Mouse (Mus musculus): Measurements from ENCODE around the gene Sipa1l1.
"Not testable (repeated sequence)": the region's sequence is repeated elsewhere in the genome, so short reads cannot be mapped to it uniquely, and the experiment has no call there.

The Sipa1l1 gene

DNA sequence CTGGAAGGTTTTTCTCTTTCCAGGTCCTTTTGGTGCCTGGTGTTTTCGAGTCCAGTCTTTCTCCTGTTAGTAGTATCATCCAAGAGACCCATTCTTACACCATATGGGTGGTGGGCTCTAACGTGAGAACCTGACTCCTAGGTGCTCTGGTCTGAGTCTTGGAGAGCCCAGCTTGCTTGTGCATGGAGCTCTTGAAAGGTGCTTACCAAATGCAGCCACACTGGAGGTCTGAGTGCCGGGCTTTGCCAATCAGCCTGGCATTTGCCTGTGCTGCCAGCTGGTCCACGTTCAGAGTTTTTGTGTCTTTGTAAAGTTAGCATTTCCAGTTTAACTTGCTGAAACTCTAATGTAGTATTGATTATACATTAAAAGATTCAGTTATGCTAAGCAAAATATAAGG lies 9.5 kb downstream of the Sipa1l1 start:
- no peak for DNase-seq

GRCm38 (mm10) chr12:82179626-82180025 lies 10.5 kb downstream of the Sipa1l1 start:
- no peak for DNase-seq

GRCm38 (mm10) chr12:82186156-82186555 lies 17.0 kb downstream of the Sipa1l1 start:
- DNase-seq, result not testable (repeated sequence)

- DNase-seq, result no peak
Measured at GRCm38 (mm10) chr12:82186740-82187139, 17.6 kb downstream of the Sipa1l1 start.

DNA sequence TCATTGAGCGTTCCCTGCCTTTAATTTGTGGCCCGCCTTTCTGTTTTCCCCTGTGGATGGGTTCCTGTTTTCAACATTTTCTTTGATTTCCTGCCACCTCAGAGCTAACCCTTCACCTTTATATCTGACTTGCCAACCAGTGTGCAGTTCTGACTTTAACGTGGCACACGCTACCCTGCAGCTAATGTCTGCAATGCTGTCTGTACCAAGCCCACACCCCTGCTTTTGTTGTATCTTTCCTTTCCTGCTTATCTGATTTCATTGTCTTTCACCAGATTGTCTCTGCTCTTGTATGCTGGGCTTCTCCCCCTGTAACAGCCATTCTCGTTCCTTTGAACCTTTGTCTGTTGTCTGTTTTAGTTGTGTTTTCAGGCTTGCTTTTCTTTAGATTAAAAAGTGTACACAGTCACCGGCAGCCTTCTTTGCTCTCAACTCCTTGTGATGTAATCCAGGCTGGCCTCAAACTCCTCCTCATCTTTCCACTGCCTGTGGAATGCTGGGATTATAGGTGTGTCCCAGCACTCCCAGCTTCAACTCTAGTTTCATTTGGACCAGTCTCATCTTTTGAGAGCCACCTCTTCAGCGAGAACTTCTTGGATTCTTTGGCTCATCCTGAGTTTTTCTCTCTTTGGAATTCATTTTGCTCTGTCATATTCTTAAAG lies 18.2 kb downstream of the Sipa1l1 start:
- no peak for DNase-seq

- no peak for DNase-seq
Measured at GRCm38 (mm10) chr12:82188321-82189075, 19.4 kb downstream of the Sipa1l1 start.

GRCm38 (mm10) chr12:82189076-82189675 lies 20.1 kb downstream of the Sipa1l1 start:
- no peak for DNase-seq

DNA sequence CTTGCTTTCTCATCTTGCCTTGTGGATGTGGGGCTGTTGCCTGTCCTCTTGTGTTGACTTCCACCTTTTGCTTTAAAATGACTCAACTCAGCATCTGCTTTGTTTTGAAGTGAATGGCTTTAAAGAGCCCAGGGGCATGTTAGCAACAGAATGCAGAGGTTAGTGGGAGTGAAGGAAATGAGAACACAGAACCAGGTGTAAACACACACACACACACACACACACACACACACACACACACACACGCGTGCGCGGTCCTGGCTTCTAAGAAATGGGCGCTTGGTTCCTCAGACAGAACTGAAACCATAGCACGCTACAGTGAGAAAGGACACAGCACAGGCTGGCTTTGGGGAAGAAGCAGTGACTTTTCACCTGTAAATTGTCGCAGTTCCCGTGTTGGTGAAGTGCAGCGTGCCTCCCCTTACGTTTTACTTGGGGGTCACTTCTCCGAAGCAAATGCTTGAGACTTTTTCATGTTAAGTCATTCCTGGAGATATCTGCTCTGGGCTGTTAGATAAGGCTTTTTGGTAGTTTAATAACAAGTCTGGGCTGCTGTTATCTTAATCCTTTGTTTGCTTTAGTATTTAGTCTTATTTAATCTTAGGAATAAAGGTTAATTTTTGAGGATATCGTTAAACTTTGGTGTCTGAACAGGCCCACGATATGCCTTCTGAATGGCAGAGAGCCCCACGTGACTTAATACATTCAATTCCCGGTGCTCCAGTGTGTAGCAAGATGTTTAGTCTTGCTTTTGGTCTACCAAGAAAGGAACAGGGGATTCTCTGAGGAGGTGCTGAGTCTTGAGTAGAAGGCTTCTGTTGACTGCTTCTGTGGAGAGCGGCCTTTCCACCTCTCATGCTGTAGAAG lies 20.8 kb downstream of the Sipa1l1 start:
- DNase-seq, result no peak

DNA sequence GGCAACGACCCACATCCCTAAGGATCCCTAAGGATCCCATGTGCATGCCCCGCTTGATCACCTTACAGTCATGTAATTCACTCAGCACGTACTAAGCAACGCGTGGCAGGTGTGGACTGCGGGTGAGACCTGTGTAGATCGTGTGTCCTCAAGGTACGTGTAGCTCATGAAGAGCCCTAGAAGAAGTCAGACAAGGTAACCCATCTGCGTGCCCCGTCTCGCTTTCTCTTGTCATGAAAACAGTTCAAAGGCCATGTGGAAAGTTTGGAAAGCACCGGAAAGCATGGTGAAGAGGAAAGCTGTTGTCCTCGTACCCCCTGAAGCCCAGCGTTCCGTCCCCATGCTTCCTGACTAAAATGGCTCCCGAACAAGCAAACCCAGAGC lies 21.5 kb downstream of the Sipa1l1 start:
- DNase-seq, result no peak

DNA sequence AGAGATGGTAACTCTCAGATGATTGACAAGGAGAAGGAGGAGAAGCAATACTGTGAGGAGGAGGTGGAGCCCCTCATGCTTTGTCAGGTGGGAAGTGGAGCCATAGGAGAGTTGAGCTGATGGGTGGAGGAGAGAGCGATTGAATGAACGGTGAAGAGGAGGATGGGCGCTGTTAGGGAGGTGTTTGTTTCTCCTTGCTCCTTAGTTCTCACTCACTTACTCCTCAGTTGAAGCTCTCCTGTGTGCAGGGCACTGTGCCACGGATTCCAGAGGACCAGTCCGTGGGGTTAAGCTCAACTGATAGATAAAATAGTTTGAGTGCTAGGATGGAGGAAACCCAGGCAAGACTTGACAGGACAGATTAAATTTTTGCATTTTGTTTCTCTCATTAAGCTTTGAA lies 22.6 kb downstream of the Sipa1l1 start:
- no peak for DNase-seq

DNA sequence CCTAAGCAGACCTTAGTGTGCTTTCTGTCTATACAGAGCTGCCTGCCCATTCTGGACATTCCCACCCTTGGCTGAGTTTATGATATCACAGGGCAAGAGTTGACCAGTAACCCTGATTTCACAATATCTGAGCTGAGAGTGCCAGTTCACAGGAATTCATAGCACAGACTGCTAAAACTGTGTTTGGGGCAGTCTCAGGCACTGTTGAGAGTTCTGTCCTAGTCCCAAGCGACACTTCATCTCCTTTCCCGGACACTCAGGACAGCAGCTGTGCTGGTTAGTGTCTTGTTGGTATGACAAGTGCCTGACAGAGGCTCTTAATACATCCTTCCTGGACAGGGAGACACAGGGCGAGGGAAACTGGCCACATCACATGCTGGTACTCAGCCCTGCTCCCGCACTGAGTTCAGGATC lies 23.5 kb downstream of the Sipa1l1 start:
- DNase-seq, result no peak

DNA sequence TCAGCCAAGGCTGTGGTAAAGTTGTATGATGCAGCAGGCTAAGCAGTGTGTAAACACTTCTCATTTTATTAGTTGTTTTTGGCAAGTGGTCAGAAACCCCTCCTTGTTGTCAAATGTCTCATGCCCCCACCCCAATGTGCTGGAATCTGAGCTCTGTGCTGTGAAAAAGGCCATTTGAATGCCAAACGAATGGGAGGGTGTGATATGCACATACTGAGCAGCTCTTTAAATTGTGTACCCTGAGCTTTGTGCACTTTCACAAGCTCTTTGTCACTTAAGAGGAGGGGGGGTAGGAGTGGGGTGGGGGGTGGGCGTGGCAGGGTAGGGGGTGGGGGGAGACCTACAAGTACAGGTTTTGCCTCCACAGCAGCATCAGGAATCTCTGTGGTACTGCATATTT lies 24.4 kb downstream of the Sipa1l1 start:
- DNase-seq, result no peak

DNA sequence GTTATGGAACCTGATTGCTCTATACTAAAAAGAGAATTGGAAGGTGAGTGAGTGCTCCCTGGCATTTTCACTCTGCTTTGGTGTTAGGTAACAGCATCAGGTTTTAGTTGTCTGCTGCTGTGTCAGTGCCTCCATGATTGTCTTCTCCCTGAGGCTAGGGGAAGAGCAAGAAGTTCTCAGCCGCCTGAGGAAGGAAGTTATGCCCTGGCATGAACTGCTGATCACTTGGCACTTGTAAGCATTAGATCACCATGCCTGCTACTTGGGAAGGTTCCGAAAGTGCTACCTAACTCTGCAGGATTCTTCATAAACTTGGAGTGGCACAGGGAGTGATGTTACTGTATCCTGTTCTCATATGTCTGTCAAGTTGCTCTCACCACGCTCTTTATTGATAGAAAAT lies 25.8 kb downstream of the Sipa1l1 start:
- DNase-seq, result no peak

GRCm38 (mm10) chr12:82196213-82196612 lies 27.1 kb downstream of the Sipa1l1 start:
- DNase-seq, result no peak

GRCm38 (mm10) chr12:82196615-82197146 lies 27.6 kb downstream of the Sipa1l1 start:
- no peak for DNase-seq

- no peak for DNase-seq
Measured at GRCm38 (mm10) chr12:82197207-82197606, 28.1 kb downstream of the Sipa1l1 start.

GRCm38 (mm10) chr12:82199286-82199685 lies 30.2 kb downstream of the Sipa1l1 start:
- no peak for DNase-seq

DNA sequence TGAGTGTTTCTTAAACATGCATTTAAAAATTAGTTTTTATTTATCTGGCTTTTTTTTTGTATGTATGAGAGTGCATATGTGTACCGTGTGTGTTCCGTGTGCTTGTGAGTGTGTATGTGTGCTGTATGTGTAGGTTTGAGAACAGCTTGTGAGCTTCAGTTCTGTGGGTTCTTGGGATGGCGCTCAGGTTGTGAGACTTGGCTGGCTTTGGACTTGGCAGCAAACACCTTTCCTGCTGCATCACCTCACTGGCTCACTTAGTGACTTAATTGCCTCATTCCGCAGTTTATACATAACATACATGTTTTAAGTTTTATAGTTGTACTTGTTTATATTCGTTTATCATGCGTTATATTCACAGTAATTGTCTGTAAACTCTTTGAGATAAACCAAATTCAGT lies 35.0 kb downstream of the Sipa1l1 start:
- DNase-seq, result no peak

DNA sequence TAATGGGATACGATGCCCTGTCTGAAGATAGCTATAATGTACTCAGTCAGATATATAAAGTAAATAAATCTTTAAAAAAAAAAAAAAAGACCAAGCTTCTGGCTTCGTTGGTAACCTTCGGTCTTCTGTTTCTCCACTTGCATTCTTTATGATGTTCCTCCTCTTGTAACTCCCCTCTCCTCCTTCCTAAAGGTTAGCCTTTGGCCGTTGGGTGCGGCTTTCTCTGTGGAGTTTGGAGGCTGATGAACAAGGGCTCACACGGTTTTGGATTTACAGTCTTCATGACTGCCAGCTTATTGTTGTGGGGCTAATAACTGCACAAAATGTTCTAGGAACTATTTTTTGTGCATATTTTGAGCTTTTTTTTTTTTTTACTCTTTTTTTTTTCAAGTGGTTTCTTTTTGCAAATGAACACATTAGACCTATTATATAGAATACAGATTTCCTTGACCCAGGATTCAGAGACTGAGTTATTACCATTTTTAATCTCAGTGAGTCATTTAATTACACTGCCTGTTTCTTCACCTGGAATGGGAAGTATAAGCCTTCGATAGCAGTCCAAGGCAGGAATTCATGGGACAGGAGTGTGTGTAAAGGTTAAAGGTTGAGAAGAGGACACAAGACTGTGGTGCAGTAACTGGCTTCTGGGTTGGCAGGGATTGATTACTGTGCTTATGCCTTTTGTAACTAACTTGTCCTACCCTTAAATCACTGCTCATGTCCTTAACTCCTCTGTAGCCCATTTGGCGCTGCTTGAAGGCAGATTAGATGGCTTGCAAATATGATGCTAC lies 37.9 kb downstream of the Sipa1l1 start:
- no peak for DNase-seq

GRCm38 (mm10) chr12:82208046-82208445 lies 38.9 kb downstream of the Sipa1l1 start:
- DNase-seq, result no peak

- no peak for DNase-seq
Measured at GRCm38 (mm10) chr12:82208611-82209010, 39.5 kb downstream of the Sipa1l1 start.

DNA sequence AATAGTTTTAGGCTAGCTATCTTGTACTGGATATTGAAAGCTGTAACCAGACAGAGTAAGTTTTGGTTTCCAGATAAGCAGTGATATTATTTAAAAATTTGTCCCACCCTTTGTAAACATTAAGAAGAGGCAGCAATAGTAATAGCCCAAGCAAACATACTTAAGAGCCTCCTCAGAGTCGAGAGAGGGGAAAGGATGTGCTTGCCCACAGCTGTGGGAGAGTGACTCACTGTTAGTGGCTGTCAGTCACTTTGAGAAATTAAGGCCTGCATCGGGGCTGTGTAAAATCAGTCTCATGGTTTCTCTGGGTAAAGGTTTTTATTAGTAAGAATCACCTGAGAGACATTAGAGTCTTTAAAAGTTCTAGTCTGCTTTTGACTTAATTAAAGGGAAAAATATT lies 40.6 kb downstream of the Sipa1l1 start:
- no peak for DNase-seq
